Mouse (Mus musculus): ENCODE data around the gene Acot3. TPM values are rescaled to one million over a fixed set of nuclear protein-coding genes. Genes with fewer than 3 reads are reported as not detected.
"Not testable (repeated sequence)": the region's sequence is repeated elsewhere in the genome, so short reads cannot be mapped to it uniquely, and the experiment has no call there.

Acot3 gene
- polyA plus RNA-seq, 1 experiment from 2014 or later = 0.70 TPM

DNA sequence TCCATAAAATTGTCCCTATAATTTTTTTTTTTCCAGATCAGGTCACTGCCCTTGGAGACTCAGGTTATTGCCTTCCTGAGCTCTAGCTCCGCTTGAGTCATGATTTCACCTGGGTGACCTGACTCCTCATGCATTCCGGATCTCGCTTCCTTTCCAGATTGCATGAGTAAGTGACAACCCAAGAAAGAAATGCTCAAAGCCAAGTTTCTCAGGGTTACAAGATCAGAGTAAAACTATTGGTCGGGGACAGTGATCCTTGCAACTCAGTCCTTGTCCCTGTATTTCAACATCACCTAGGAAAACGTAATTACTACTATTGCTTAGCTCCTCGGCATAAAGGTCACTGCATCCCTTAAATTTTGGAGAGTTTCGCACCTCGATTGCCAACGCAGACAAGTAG, 17.0 kb downstream of the Acot3 start, which contains the start of gene Acot5:
TSS of gene Acot5 (plus strand) at position 340 of the 400 bp plus-strand sequence.
- H3K4me1 ChIP-seq = 0 out of 2 replicates have a peak, but pooled peaks cover 4% of the 10 kb centered on the region
- ATAC-seq = no peak
- H3K36me3 ChIP-seq (ENCODE audit: poor library complexity, severe bottlenecking) = no peaks in the 10 kb centered on the region
- H3K4me2 ChIP-seq = peak within 1 kb of the TSS; percentile 68
- H3K4me3 ChIP-seq = peak within 1 kb of the TSS; percentile 41
- whole genome bisulfite sequencing = 56% methylated on average over 9 of the region's 9 CpGs
- peaks cover 38% of the 10 kb centered on the region for H3K27me3 ChIP-seq
- no peak within 1 kb of the TSS for H3K27ac ChIP-seq
- peak within 1 kb of the TSS; percentile 30; the same call in 1 of the 2 replicates for H3K9ac ChIP-seq
- H3K9me3 ChIP-seq (replicated peaks) = no peaks in the 10 kb centered on the region

GRCm38 (mm10) chr12:84069582-84069981, 17.6 kb downstream of the Acot3 start:
- not testable (repeated sequence) for H3K9me3 ChIP-seq (replicated peaks); ATAC-seq; H3K36me3 ChIP-seq (ENCODE audit: poor library complexity, severe bottlenecking); H3K4me1 ChIP-seq; H3K27ac ChIP-seq
- peaks cover 38% of the 10 kb centered on the region for H3K27me3 ChIP-seq
- WGBS = under 1% methylated on average over 42 of the region's 52 CpGs
- H3K4me3 ChIP-seq = peak overlapping the region; percentile 41
- H3K9ac ChIP-seq = peak overlapping the region; percentile 30; the same call in 1 of the 2 replicates
- peak overlapping the region; percentile 68 for H3K4me2 ChIP-seq

DNA sequence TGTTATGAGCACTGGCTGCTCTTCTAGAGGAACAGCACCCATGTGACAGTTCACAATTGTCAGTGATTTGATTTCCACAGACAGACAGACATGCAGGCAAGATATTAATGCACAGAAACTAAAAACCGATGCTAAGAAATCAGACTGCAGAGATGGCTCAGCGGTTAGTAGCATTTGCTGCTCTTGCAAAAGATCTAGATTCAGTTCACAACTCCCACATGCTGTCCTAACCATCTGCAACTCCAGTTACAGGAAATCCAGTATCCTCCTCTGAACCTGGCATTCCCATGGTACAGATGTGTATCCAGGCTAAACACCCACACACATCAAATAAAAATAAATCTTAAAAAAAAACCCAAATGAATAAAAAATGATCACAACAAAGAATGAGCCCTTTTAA, 19.8 kb downstream of the Acot3 start:
- no peaks in the 10 kb centered on the region for H3K9me3 ChIP-seq (replicated peaks)
- H3K9ac ChIP-seq = no peak overlapping the region
- no peak for ATAC-seq
- 97% methylated on average over 2 of the region's 2 CpGs for WGBS
- H3K27me3 ChIP-seq = peaks cover 38% of the 10 kb centered on the region
- no peaks in the 10 kb centered on the region for H3K36me3 ChIP-seq (ENCODE audit: poor library complexity, severe bottlenecking)
- 0 out of 2 replicates have a peak, but pooled peaks cover 4% of the 10 kb centered on the region for H3K4me1 ChIP-seq
- H3K4me3 ChIP-seq = no peak overlapping the region
- H3K4me2 ChIP-seq = no peak overlapping the region
- no peak overlapping the region for H3K27ac ChIP-seq

DNA sequence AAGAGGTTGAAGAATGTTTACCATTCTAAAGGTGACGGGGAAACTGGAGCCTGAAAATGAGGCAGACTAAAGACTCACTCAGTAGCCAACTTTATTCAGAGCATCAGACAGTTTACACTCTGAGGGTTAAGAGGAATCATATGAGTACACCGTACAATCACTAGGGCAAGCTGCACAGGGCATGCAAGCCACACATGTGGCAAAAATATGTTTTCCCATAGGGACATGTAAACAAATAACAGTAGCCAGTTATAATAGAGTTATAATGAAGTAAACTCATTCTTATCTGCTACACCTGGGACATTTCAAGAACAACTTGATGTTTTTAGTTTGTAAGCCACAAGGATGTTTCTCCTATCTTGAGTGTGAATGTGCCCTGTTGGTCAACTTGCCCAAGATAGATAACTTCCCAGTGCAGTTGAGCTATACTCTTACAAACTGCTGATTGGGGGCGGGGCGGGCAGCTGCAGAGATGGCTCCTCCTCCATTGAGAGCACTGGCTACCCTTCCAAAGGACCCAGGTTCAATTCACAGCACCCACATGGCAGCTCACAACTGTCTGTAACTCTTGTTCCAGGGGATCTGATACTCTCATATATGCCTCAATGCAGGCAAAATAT, 25.5 kb downstream of the Acot3 start:
- ATAC-seq = no peak
- no peak overlapping the region for H3K4me2 ChIP-seq
- H3K9ac ChIP-seq = no peak overlapping the region
- H3K27ac ChIP-seq = no peak overlapping the region
- H3K27me3 ChIP-seq = no peaks in the 10 kb centered on the region
- no peak overlapping the region for H3K4me3 ChIP-seq
- 90% methylated on average over 4 of the region's 4 CpGs for WGBS
- no peaks in the 10 kb centered on the region for H3K9me3 ChIP-seq (replicated peaks)
- H3K4me1 ChIP-seq = no peaks in the 10 kb centered on the region
- no peaks in the 10 kb centered on the region for H3K36me3 ChIP-seq (ENCODE audit: poor library complexity, severe bottlenecking)

GRCm38 (mm10) chr12:84083842-84084241, 31.9 kb downstream of the Acot3 start:
- Histone ChIP-seq H3K4me1 (no peaks in the 10 kb centered on the region), H3K4me2 (no peak overlapping the region), H3K27me3 (no peaks in the 10 kb centered on the region), H3K36me3 (ENCODE audit: poor library complexity, severe bottlenecking) (no peaks in the 10 kb centered on the region), H3K4me3 (no peak overlapping the region), H3K9ac (no peak overlapping the region), H3K9me3 (replicated peaks) (no peaks in the 10 kb centered on the region), H3K27ac (no peak overlapping the region)
- 87% methylated on average over 2 of the region's 2 CpGs for WGBS
- ATAC-seq = no peak

DNA sequence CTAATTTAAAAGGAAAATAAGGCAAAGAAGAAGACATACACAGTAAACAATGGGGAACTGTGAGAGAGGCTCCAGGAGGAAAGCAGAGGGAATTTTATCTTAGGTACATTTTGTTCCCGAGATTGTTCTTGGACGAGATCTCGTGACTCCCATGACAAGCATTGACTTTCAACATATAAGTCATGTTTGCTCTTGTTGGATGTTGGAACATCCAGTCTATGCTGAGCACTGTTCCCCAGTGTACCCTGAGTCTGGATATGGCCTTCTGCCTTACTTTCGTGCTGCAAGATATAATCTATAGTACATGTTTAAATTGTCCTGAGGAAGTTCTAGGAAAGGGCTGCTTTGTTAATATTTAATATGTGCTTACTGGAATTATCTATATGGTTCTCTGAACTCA, 32.6 kb downstream of the Acot3 start:
- H3K9ac ChIP-seq = no peak overlapping the region
- H3K27me3 ChIP-seq = no peaks in the 10 kb centered on the region
- no peaks in the 10 kb centered on the region for H3K36me3 ChIP-seq (ENCODE audit: poor library complexity, severe bottlenecking)
- H3K4me2 ChIP-seq = no peak overlapping the region
- WGBS = 92% methylated on average over 4 of the region's 4 CpGs
- ATAC-seq = no peak
- H3K4me1 ChIP-seq = no peaks in the 10 kb centered on the region
- no peak overlapping the region for H3K27ac ChIP-seq
- no peak overlapping the region for H3K4me3 ChIP-seq
- H3K9me3 ChIP-seq (replicated peaks) = peaks cover 6% of the 10 kb centered on the region; the same call in 1 of the 2 replicates

DNA sequence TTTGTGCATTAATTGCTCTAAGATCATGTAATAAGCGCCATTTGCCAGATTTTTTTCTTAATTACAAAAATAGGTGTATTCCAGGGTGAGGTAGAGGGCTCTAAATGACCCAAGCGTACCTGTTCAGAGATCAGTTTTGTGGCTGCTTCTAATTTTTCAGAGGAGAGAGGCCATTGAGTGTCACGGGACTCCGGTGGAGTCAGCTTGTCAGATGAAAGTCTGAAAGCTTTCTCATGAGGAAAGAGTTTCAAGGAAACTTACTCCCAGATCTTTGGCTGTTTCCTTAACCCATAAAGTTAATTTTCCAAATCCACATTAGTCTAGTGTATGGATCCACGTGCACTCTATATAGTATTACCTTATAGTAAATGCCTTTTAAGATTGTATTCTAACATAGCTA, 42.7 kb downstream of the Acot3 start:
- H3K4me3 ChIP-seq; H3K27ac ChIP-seq; H3K4me2 ChIP-seq; H3K27me3 ChIP-seq; H3K4me1 ChIP-seq; H3K36me3 ChIP-seq (ENCODE audit: poor library complexity, severe bottlenecking); ATAC-seq; H3K9ac ChIP-seq: not testable (repeated sequence)
- peaks cover 20% of the 10 kb centered on the region for H3K9me3 ChIP-seq (replicated peaks)
- 89% methylated on average over 5 of the region's 5 CpGs for whole genome bisulfite sequencing

DNA sequence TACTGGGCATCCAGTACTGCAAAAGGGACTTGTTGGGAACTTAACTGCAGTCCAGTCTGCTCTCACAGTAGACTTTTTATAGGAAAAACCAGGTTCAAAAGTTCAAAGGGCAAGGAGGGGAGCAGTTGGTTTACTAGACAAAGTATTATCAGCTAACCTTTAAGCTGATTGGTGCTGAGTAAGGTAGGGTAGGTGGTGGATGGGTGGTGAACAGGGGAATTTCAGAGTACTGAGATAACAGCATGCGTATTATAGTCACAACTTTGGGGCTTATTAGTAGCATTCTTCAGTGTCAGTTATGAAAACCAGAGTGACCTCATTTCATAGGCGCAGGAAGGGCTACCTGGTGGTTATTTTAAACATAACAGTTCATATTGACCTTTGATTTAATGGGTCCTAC, 47.7 kb downstream of the Acot3 start:
- ATAC-seq = no peak
- 97% methylated on average over 2 of the region's 2 CpGs for WGBS
- no peak overlapping the region for H3K4me2 ChIP-seq

DNA sequence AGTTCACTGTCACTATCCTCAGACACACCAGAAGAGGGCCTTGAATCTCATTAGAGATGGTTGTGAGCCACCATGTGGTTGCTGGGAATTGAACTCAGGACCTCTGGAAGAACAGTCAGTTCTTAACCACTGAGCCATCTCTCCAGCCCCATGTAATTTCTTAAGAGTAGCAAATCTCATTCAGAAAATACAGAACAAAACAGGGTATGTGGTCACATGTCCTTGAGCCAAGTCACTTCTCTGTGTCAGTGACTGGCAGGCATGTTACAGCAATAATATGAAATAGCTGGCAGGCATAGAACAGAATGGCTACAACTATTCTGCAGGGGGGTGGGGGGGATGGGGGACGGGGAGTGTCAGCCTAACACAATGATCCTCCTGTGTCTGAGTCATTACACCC, 48.1 kb downstream of the Acot3 start:
- Histone ChIP-seq H3K4me3 (0 out of 2 replicates have a peak overlapping the region, but pooled peaks have one; percentile 54), H3K27me3 (no peaks in the 10 kb centered on the region), H3K4me2 (peak overlapping the region; percentile 78), H3K36me3 (ENCODE audit: poor library complexity, severe bottlenecking) (no peaks in the 10 kb centered on the region), H3K9ac (no peak overlapping the region), H3K9me3 (replicated peaks) (no peaks in the 10 kb centered on the region), H3K27ac (no peak overlapping the region), H3K4me1 (peaks cover 4% of the 10 kb centered on the region; the same call in 1 of the 2 replicates)
- ATAC-seq = no peak
- WGBS = 42% methylated on average over 1 of the region's 1 CpGs

More for the DNA sequence above, 47.7 kb downstream of the Acot3 start:
- Histone ChIP-seq H3K9ac (no peak overlapping the region), H3K36me3 (ENCODE audit: poor library complexity, severe bottlenecking) (no peaks in the 10 kb centered on the region), H3K4me3 (no peak overlapping the region), H3K9me3 (replicated peaks) (no peaks in the 10 kb centered on the region), H3K4me1 (peaks cover 4% of the 10 kb centered on the region; the same call in 1 of the 2 replicates), H3K27me3 (no peaks in the 10 kb centered on the region), H3K27ac (no peak overlapping the region)

GRCm38 (mm10) chr12:84100604-84101492, 48.9 kb downstream of the Acot3 start, which contains the start of gene Acot6:
Gene Acot6, plus strand, starts transcription at chr12:84100654.
- H3K4me3 ChIP-seq = peak within 1 kb of the TSS; percentile 54
- ATAC-seq = peak; percentile 74
- H3K27me3 ChIP-seq; H3K9me3 ChIP-seq (replicated peaks); H3K27ac ChIP-seq; H3K36me3 ChIP-seq (ENCODE audit: poor library complexity, severe bottlenecking); H3K4me1 ChIP-seq: not testable (repeated sequence)
- WGBS = under 1% methylated on average over 47 of the region's 80 CpGs
- H3K9ac ChIP-seq = peak within 1 kb of the TSS; percentile 75
- peak within 1 kb of the TSS; percentile 78 for H3K4me2 ChIP-seq

DNA sequence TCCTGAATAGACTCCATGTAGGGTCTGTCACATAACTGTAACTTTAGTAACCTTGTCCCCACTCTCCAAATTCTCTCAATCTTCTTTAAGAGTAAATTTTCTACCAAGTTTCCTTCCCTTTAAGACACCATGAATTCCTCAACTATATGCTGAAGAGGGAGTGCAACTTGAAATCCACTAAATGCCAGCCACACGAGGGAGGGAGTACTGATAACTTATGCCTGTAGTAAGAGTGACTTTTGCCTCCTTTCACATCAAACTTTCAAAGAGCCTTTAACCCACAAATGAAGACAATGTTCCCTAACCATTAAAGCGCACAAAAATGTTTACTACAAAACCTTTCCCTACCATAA, 49.5 kb downstream of the Acot3 start:
- Histone ChIP-seq H3K27me3 (no peaks in the 10 kb centered on the region), H3K9me3 (replicated peaks) (no peaks in the 10 kb centered on the region), H3K4me3 (peak overlapping the region; percentile 54), H3K4me1 (peaks cover 4% of the 10 kb centered on the region; the same call in 1 of the 2 replicates), H3K9ac (no peak overlapping the region), H3K4me2 (peak overlapping the region; percentile 78), H3K27ac (no peak overlapping the region), H3K36me3 (ENCODE audit: poor library complexity, severe bottlenecking) (no peaks in the 10 kb centered on the region)
- no peak for ATAC-seq
- WGBS = 59% methylated on average over 2 of the region's 2 CpGs

DNA sequence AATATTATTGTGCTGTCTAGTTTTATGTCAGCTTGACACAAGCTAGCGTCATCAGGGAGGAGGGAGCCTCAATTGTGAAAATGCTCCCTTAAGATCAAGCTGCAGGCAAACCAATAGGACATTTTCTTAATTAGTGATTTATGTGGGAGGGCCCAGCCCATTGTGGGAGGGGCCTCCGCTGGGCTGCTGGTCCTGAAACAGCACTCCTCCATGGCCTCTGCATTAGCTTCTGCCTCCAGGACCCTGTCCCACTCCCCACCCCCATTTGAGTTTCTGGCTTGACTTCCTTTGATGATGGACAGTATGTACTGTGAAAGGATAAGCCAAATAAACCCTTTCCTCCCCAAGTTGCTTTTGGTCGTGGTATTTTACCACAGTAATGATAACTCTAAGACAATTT, 55.1 kb downstream of the Acot3 start:
- no peaks in the 10 kb centered on the region for H3K4me1 ChIP-seq
- H3K9ac ChIP-seq = no peak overlapping the region
- no peak overlapping the region for H3K27ac ChIP-seq
- no peaks in the 10 kb centered on the region for H3K27me3 ChIP-seq
- no peaks in the 10 kb centered on the region for H3K36me3 ChIP-seq (ENCODE audit: poor library complexity, severe bottlenecking)
- no peaks in the 10 kb centered on the region for H3K9me3 ChIP-seq (replicated peaks)
- no peak overlapping the region for H3K4me3 ChIP-seq
- no peak for ATAC-seq
- no peak overlapping the region for H3K4me2 ChIP-seq
- WGBS = 81% methylated on average over 3 of the region's 3 CpGs

Measured in forebrain, embryonic 13.5 days (tissue).